ENCODE assay signal across 11 mouse cellular contexts in genomic region chr14:112895561-112895960, GRCm38 (mm10).
A peak's percentile ranks its signal among the peaks of the same experiment; 100 is the strongest.
DNase-seq lines count a peak whose midpoint lies in the region; ATAC-seq and TF ChIP-seq lines count a peak whose summit lies in the region.
"Had no signal": no experiment of that assay in that cellular context is flagged by ENCODE, and none has a peak within 500 bp of the region (broad histone marks: within the 10 kb centered on the region; RNA-seq: fewer than 3 reads in every experiment).

No protein-coding gene starts in this region.

- no peaks in the 10 kb centered on the region for H3K36me3 ChIP-seq in kidney, postnatal 0 days (ENCODE audit: insufficient read depth, low read length)

- no peaks in the 10 kb centered on the region for H3K27me3 ChIP-seq in kidney, postnatal 0 days (ENCODE audit: insufficient read depth, low read length)

- ATAC-seq in kidney, postnatal 0 days (replicated peaks; ENCODE audit: low FRiP score, low read depth), result peak; percentile 63; the same call in 1 of the 2 replicates

- peak; percentile 71 for DNase-seq in kidney, postnatal 0 days (ENCODE audit: low spot score)
- no peak for DNase-seq in kidney, adult 11 months
- DNase-seq in 416B (ENCODE audit: low read depth) (peak; percentile 78), ES-CJ7 (ENCODE audit: low read depth, low spot score) (peak; percentile 78)
- DNase-seq in embryo, embryonic 9.5 days (ENCODE audit: extremely low spot score), result peak; percentile 28
- no peak for DNase-seq in T-cell, adult 2 months (ENCODE audit: low spot score)
- no peak for DNase-seq in thymus, postnatal 36 days
- DNase-seq in cerebellum, adult 8-10 months, result no peak
- DNase-seq: gastrocnemius, postnatal 14 days; thymus, postnatal 25 days had no signal

- no peak overlapping the region for H3K9ac ChIP-seq in kidney, postnatal 0 days (ENCODE audit: low read depth, low read length)

- TF ChIP-seq CTCF in kidney, postnatal 0 days (IDR thresholded peaks at IDR 0.05; ENCODE audit: low read depth), result peak; percentile 64

- H3K27ac ChIP-seq in kidney, postnatal 0 days, result no peak overlapping the region

- no peak overlapping the region for H3K4me3 ChIP-seq in kidney, postnatal 0 days (replicated peaks; ENCODE audit: low read depth, low read length)
- H3K4me3 ChIP-seq: myocyte had no signal

- WGBS in kidney, postnatal 0 days, result 29% methylated on average over 2 of the region's 2 CpGs

- no peak overlapping the region for H3K4me2 ChIP-seq in kidney, postnatal 0 days (ENCODE audit: low read length)

- no peaks in the 10 kb centered on the region for H3K9me3 ChIP-seq in kidney, postnatal 0 days (replicated peaks; ENCODE audit: low read length)

- H3K4me1 ChIP-seq in kidney, postnatal 0 days (replicated peaks; ENCODE audit: insufficient read depth, low read length), result no peaks in the 10 kb centered on the region

Comparison
In these comparisons a context has a peak if more than half of its experiments do, and no peak if none do; other contexts are left out.
1. DNase-seq: peak in kidney, postnatal 0 days (single experiment), 416B (single experiment), ES-CJ7 (single experiment) and embryo, embryonic 9.5 days (single experiment); none in kidney, adult 11 months (single experiment), T-cell, adult 2 months (single experiment), thymus, postnatal 36 days (0 of 2) and cerebellum, adult 8-10 months (single experiment).